Mouse (Mus musculus): ENCODE results near the gene Pgbd1. TPM values are rescaled to one million over a fixed set of nuclear protein-coding genes. Genes with fewer than 3 reads are reported as not detected.
A peak's percentile ranks its signal among the peaks of the same experiment; 100 is the strongest.
"Not testable (repeated sequence)": the region's sequence is repeated elsewhere in the genome, so short reads cannot be mapped to it uniquely, and the experiment has no call there.

Gene Pgbd1
- polyA plus RNA-seq, 1 experiment from 2014 or later, result 3.2 TPM

GRCm38 (mm10) chr13:21396048-21396447 lies 44.8 kb downstream of the Pgbd1 start:
- H3K36me3 ChIP-seq, result peaks cover 75% of the 10 kb centered on the region
- 85% methylated on average over 12 of the region's 18 CpGs for WGBS
- not testable (repeated sequence) for ATAC-seq (ENCODE audit: extremely low read depth, insufficient number of reproducible peaks, low FRiP score, low TSS enrichment)

DNA sequence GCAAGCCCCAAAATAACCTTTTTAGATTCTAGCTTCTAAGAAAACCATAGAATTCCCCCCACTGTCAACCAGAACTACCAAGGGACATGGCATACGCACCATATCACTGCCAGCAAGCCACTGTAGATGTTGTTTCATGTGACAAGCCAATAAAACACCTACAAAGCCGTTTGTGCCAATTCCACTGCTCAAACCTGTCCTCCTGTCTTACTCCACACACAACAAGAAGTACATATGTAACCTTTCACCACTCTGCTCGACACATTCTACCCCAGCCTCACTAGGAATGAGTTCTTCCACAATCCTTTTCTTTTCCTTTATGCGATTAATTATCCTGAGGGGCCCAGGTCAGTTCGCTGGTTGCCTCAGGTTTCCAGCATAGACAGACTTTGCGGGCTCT lies 45.2 kb downstream of the Pgbd1 start:
- Histone ChIP-seq H3K27ac (replicated peaks) (no peak overlapping the region), H3K4me2 (no peak overlapping the region), H3K36me3 (peaks cover 80% of the 10 kb centered on the region), H3K9me3 (no peaks in the 10 kb centered on the region), H3K4me1 (peaks cover 23% of the 10 kb centered on the region), H3K4me3 (no peak overlapping the region), H3K9ac (no peak overlapping the region), H3K27me3 (replicated peaks) (no peaks in the 10 kb centered on the region)
- WGBS, result 89% methylated on average over 6 of the region's 6 CpGs
- ATAC-seq (ENCODE audit: extremely low read depth, insufficient number of reproducible peaks, low FRiP score, low TSS enrichment), result no peak

More at GRCm38 (mm10) chr13:21396048-21396447, 44.8 kb downstream of the Pgbd1 start:
- not testable (repeated sequence) for H3K9me3 ChIP-seq; H3K9ac ChIP-seq; H3K4me3 ChIP-seq; H3K4me2 ChIP-seq; H3K27me3 ChIP-seq (replicated peaks); H3K27ac ChIP-seq (replicated peaks)
- peaks cover 27% of the 10 kb centered on the region for H3K4me1 ChIP-seq

DNA sequence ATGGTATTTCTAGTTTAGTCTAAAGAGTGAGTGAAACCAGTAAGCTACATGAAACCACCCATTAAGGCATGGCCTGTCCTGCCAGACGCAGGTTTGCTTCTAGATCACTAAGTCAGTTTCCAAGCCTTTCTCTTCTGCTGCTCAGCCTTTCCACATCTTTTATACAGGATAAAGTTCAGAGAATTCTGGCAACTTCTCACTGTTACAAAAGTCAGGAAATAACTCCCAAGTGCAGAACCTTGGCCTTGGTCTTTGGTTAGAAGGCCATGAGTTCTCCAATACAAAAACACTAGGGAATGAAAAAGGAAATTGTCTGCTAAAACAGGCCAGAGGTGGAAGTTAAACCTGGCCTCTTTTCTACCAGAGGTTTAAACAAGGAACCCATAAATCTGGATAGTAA lies 45.6 kb downstream of the Pgbd1 start:
- no peak overlapping the region for H3K4me3 ChIP-seq
- ATAC-seq (ENCODE audit: extremely low read depth, insufficient number of reproducible peaks, low FRiP score, low TSS enrichment), result no peak
- no peaks in the 10 kb centered on the region for H3K9me3 ChIP-seq
- H3K9ac ChIP-seq, result no peak overlapping the region
- peaks cover 84% of the 10 kb centered on the region for H3K36me3 ChIP-seq
- H3K4me2 ChIP-seq, result no peak overlapping the region
- H3K27ac ChIP-seq (replicated peaks), result no peak overlapping the region
- no peaks in the 10 kb centered on the region for H3K27me3 ChIP-seq (replicated peaks)
- peaks cover 19% of the 10 kb centered on the region for H3K4me1 ChIP-seq
- 90% methylated on average over 1 of the region's 1 CpGs for whole genome bisulfite sequencing

GRCm38 (mm10) chr13:21377773-21378172 lies 63.1 kb downstream of the Pgbd1 start:
- 74% methylated on average over 2 of the region's 2 CpGs for WGBS
- H3K36me3 ChIP-seq, result no peaks in the 10 kb centered on the region
- no peaks in the 10 kb centered on the region for H3K9me3 ChIP-seq
- no peak overlapping the region for H3K27ac ChIP-seq (replicated peaks)
- no peaks in the 10 kb centered on the region for H3K27me3 ChIP-seq (replicated peaks)
- ATAC-seq (ENCODE audit: extremely low read depth, insufficient number of reproducible peaks, low FRiP score, low TSS enrichment), result no peak
- H3K4me2 ChIP-seq, result no peak overlapping the region
- H3K9ac ChIP-seq, result no peak overlapping the region
- peaks cover 4% of the 10 kb centered on the region; the same call in 1 of the 2 replicates for H3K4me1 ChIP-seq
- no peak overlapping the region for H3K4me3 ChIP-seq

DNA sequence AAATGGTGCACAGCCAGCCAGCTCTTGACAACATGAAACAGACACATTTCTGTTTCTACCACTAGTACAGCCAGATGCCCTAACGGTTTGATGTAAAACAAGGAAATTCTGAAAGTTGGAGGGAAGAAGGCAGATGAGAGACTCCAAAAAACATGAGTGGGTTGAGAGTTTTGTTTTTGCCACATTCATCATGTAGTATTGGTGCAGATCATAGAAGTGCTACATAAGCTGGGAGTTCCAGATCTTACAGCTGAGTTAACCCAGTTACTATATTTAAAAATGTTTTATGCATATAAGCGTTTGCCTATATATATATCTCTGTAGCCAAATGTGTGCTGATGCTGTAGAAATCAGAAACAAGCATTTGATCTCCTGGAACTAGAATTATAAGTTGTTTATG lies 68.2 kb downstream of the Pgbd1 start:
- H3K4me1 ChIP-seq, result peaks cover 4% of the 10 kb centered on the region; the same call in 1 of the 2 replicates
- no peak overlapping the region for H3K9ac ChIP-seq
- no peak for ATAC-seq (ENCODE audit: extremely low read depth, insufficient number of reproducible peaks, low FRiP score, low TSS enrichment)
- no peak overlapping the region for H3K4me3 ChIP-seq
- no peaks in the 10 kb centered on the region for H3K9me3 ChIP-seq
- peaks cover 39% of the 10 kb centered on the region for H3K36me3 ChIP-seq
- no peak overlapping the region for H3K4me2 ChIP-seq
- no peak overlapping the region for H3K27ac ChIP-seq (replicated peaks)
- no peaks in the 10 kb centered on the region for H3K27me3 ChIP-seq (replicated peaks)
- 84% methylated on average over 2 of the region's 2 CpGs for WGBS

MicroRNAs within 50 kb of the gene (microRNA counts, 519-probe panel; counts per million panel counts)
- microRNA mmu-miR-1896, result 4,116 counts per million, percentile 76 among the panel's probes with 10 or more counts

Small RNA genes within 50 kb of the gene (microRNA-seq; reads per million reads assigned to microRNA genes)
- gene Mir1896 (not detected), gene Mir6942 (not detected)

Other genes starting within 250 kb of the Pgbd1 start
- not detected in 2 replicates for gene Gpx5, start 148.3 kb downstream of the Pgbd1 start, polyA plus RNA-seq (2015; fragmentation: Nextera tagmentation; extraction: Ambion mirVana)
- gene Gpx6, start 128.9 kb downstream of the Pgbd1 start, polyA plus RNA-seq (2015; fragmentation: Nextera tagmentation; extraction: Ambion mirVana), result not detected in 2 replicates
- not detected in 2 replicates for gene Olfr1367, start 94.1 kb downstream of the Pgbd1 start, polyA plus RNA-seq (2015; fragmentation: Nextera tagmentation; extraction: Ambion mirVana)
- 7.1 and 7.7 TPM in 2 replicates for gene Zscan12, start 78.2 kb downstream of the Pgbd1 start, polyA plus RNA-seq (2015; fragmentation: Nextera tagmentation; extraction: Ambion mirVana)
- gene Zkscan3, start 38.3 kb downstream of the Pgbd1 start, polyA plus RNA-seq (2015; fragmentation: Nextera tagmentation; extraction: Ambion mirVana), result 61.2 and 72.2 TPM in 2 replicates
- 28.0 and 29.7 TPM in 2 replicates for gene Zscan26, start 12.7 kb upstream of the Pgbd1 start, polyA plus RNA-seq (2015; fragmentation: Nextera tagmentation; extraction: Ambion mirVana)
- 2.0 and 2.1 TPM in 2 replicates for gene Nkapl, start 27.5 kb upstream of the Pgbd1 start, polyA plus RNA-seq (2015; fragmentation: Nextera tagmentation; extraction: Ambion mirVana)
- gene Zkscan4, start 37.8 kb upstream of the Pgbd1 start, polyA plus RNA-seq (2015; fragmentation: Nextera tagmentation; extraction: Ambion mirVana), result 1.4 and 2.0 TPM in 2 replicates
- not detected in 2 replicates for gene Gm10065, start 38.4 kb upstream of the Pgbd1 start, polyA plus RNA-seq (2015; fragmentation: Nextera tagmentation; extraction: Ambion mirVana)
- gene AK157302, start 54.2 kb upstream of the Pgbd1 start, polyA plus RNA-seq (2015; fragmentation: Nextera tagmentation; extraction: Ambion mirVana), result 0.45 and 0.87 TPM in 2 replicates
- gene Gm11273, start 60.4 kb upstream of the Pgbd1 start, polyA plus RNA-seq (2015; fragmentation: Nextera tagmentation; extraction: Ambion mirVana), result 14.7 and 20.9 TPM in 2 replicates
- gene Zkscan8, start 90.1 kb upstream of the Pgbd1 start, polyA plus RNA-seq (2015; fragmentation: Nextera tagmentation; extraction: Ambion mirVana), result 3.8 and 4.8 TPM in 2 replicates
- not detected in 2 replicates for gene Olfr1366, start 101.8 kb upstream of the Pgbd1 start, polyA plus RNA-seq (2015; fragmentation: Nextera tagmentation; extraction: Ambion mirVana)
- gene Olfr1535, start 118.8 kb upstream of the Pgbd1 start, polyA plus RNA-seq (2015; fragmentation: Nextera tagmentation; extraction: Ambion mirVana), result not detected in 2 replicates
- not detected in 2 replicates for gene Olfr1364, start 140.7 kb upstream of the Pgbd1 start, polyA plus RNA-seq (2015; fragmentation: Nextera tagmentation; extraction: Ambion mirVana)
- gene Olfr1362, start 173.0 kb upstream of the Pgbd1 start, polyA plus RNA-seq (2015; fragmentation: Nextera tagmentation; extraction: Ambion mirVana), result not detected in 2 replicates
- not detected in 2 replicates for gene Olfr11, start 201.5 kb upstream of the Pgbd1 start, polyA plus RNA-seq (2015; fragmentation: Nextera tagmentation; extraction: Ambion mirVana)
- not detected in 2 replicates for gene Olfr1361, start 222.3 kb upstream of the Pgbd1 start, polyA plus RNA-seq (2015; fragmentation: Nextera tagmentation; extraction: Ambion mirVana)
- gene Olfr1360, start 236.3 kb upstream of the Pgbd1 start, polyA plus RNA-seq (2015; fragmentation: Nextera tagmentation; extraction: Ambion mirVana), result not detected in 2 replicates

Data from heart, embryonic 13.5 days (tissue).